16 mouse cellular contexts compared by ENCODE assay signal in the genomic region with DNA sequence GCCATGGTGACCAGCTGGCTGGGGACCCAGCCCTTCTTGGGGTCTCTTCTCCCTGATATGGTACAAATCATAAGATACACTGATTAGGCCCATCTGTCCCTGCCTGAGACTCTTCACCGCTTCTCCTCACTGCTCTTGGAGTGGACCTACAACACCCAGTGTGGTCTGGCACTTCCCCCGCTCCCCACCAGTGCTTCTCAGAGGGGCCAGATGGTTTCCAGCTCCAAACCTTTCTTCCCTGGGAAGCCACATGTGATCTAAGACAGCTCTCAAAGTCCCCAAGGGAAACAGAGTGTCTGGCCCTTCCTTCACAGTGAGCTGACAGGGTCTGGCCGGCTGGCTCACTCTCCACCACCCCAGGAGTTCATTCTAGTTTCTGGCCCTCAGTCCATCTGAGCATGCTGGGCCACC. TPM values are rescaled to one million over a fixed set of nuclear protein-coding genes. Genes with fewer than 3 reads are reported as not detected.
A peak's percentile ranks its signal among the peaks of the same experiment; 100 is the strongest.
DNase-seq lines count a peak whose midpoint lies in the region; ATAC-seq lines count a peak whose summit lies in the region.
"Had no signal": no experiment of that assay in that cellular context is flagged by ENCODE, and none has a peak within 500 bp of the region (broad histone marks: within the 10 kb centered on the region; RNA-seq: fewer than 3 reads in every experiment).

No protein-coding gene starts in this region.

- H3K36me3 ChIP-seq in hindbrain, embryonic 10.5 days: no peaks in the 10 kb centered on the region
- H3K36me3 ChIP-seq in hindbrain, embryonic 13.5 days: no peaks in the 10 kb centered on the region
- H3K36me3 ChIP-seq in hindbrain, embryonic 14.5 days (replicated peaks; ENCODE audit: control insufficient read depth, insufficient read depth): no peaks in the 10 kb centered on the region
- H3K36me3 ChIP-seq in kidney, embryonic 16.5 days (ENCODE audit: insufficient read depth, low read length): no peaks in the 10 kb centered on the region
- H3K36me3 ChIP-seq: liver, embryonic 12.5 days had no signal

- H3K4me3 ChIP-seq in hindbrain, embryonic 10.5 days: no peak overlapping the region
- no peak overlapping the region for H3K4me3 ChIP-seq in hindbrain, embryonic 13.5 days
- no peak overlapping the region for H3K4me3 ChIP-seq in hindbrain, embryonic 14.5 days (replicated peaks; ENCODE audit: low read length)
- no peak overlapping the region for H3K4me3 ChIP-seq in kidney, embryonic 16.5 days (ENCODE audit: low read length)
- H3K4me3 ChIP-seq: liver, embryonic 12.5 days had no signal

- WGBS in hindbrain, embryonic 10.5 days: 58% methylated on average over 3 of the region's 3 CpGs
- WGBS in hindbrain, embryonic 13.5 days: 55% methylated on average over 3 of the region's 3 CpGs
- WGBS in hindbrain, embryonic 14.5 days: 45% methylated on average over 3 of the region's 3 CpGs
- 45% methylated on average over 3 of the region's 3 CpGs for WGBS in kidney, embryonic 16.5 days

- no peak overlapping the region for H3K4me2 ChIP-seq in hindbrain, embryonic 13.5 days
- no peak overlapping the region for H3K4me2 ChIP-seq in hindbrain, embryonic 14.5 days (replicated peaks)
- H3K4me2 ChIP-seq in kidney, embryonic 16.5 days (replicated peaks; ENCODE audit: low read depth, low read length): no peak overlapping the region
- H3K4me2 ChIP-seq: liver, embryonic 12.5 days had no signal

- H3K9me3 ChIP-seq in hindbrain, embryonic 10.5 days: no peaks in the 10 kb centered on the region
- H3K9me3 ChIP-seq in hindbrain, embryonic 13.5 days: no peaks in the 10 kb centered on the region
- no peaks in the 10 kb centered on the region for H3K9me3 ChIP-seq in hindbrain, embryonic 14.5 days (ENCODE audit: control insufficient read depth, low read length)
- H3K9me3 ChIP-seq in kidney, embryonic 16.5 days (ENCODE audit: low read length): no peaks in the 10 kb centered on the region
- H3K9me3 ChIP-seq: liver, embryonic 12.5 days had no signal

- ATAC-seq in hindbrain, embryonic 13.5 days (ENCODE audit: low FRiP score): no peak
- ATAC-seq in hindbrain, embryonic 14.5 days (ENCODE audit: low FRiP score): peak; percentile 43; the same call in 1 of the 2 replicates
- no peak for ATAC-seq in kidney, embryonic 16.5 days (ENCODE audit: low FRiP score, low TSS enrichment)
- ATAC-seq: forebrain, embryonic 16.5 days; intestine, embryonic 16.5 days; liver, embryonic 12.5 days had no signal

- H3K9ac ChIP-seq in hindbrain, embryonic 13.5 days: no peak overlapping the region
- H3K9ac ChIP-seq in hindbrain, embryonic 14.5 days: no peak overlapping the region
- H3K9ac ChIP-seq in kidney, embryonic 16.5 days (replicated peaks; ENCODE audit: low read length): no peak overlapping the region
- H3K9ac ChIP-seq: liver, embryonic 12.5 days had no signal

- H3K27me3 ChIP-seq in hindbrain, embryonic 10.5 days (ENCODE audit: insufficient read depth, poor library complexity, severe bottlenecking): 0 out of 2 replicates have a peak, but pooled peaks cover 6% of the 10 kb centered on the region
- H3K27me3 ChIP-seq in hindbrain, embryonic 13.5 days: no peaks in the 10 kb centered on the region
- H3K27me3 ChIP-seq in hindbrain, embryonic 14.5 days (ENCODE audit: control insufficient read depth, insufficient read depth, low read length): no peaks in the 10 kb centered on the region
- no peaks in the 10 kb centered on the region for H3K27me3 ChIP-seq in kidney, embryonic 16.5 days (ENCODE audit: insufficient read depth, low read length)

- H3K4me1 ChIP-seq in hindbrain, embryonic 10.5 days (replicated peaks): peaks cover 37% of the 10 kb centered on the region
- H3K4me1 ChIP-seq in hindbrain, embryonic 13.5 days (replicated peaks): peaks cover 12% of the 10 kb centered on the region
- no peaks in the 10 kb centered on the region for H3K4me1 ChIP-seq in hindbrain, embryonic 14.5 days (replicated peaks; ENCODE audit: control insufficient read depth, insufficient read depth, low read length)
- peaks cover 2% of the 10 kb centered on the region; the same call in 1 of the 2 replicates for H3K4me1 ChIP-seq in kidney, embryonic 16.5 days (ENCODE audit: insufficient read depth, low read length)

- H3K27ac ChIP-seq in hindbrain, embryonic 10.5 days: peak overlapping the region; percentile 72
- no peak overlapping the region for H3K27ac ChIP-seq in hindbrain, embryonic 13.5 days
- no peak overlapping the region for H3K27ac ChIP-seq in hindbrain, embryonic 14.5 days
- H3K27ac ChIP-seq in kidney, embryonic 16.5 days (ENCODE audit: low read length): no peak overlapping the region
- H3K27ac ChIP-seq: liver, embryonic 12.5 days had no signal

- DNase-seq in hindbrain, embryonic 10.5 days (ENCODE audit: low spot score): peak; percentile 25
- DNase-seq in brain, adult 2 months (ENCODE audit: low read depth, low spot score): peak; percentile 68
- peak; percentile 58 for DNase-seq in cerebellum, adult 8-10 months
- no peak for DNase-seq in hindbrain, embryonic 14.5 days (ENCODE audit: low spot score)
- no peak for DNase-seq in urinary bladder, postnatal 10 days (ENCODE audit: low spot score)
- DNase-seq in gastrocnemius, postnatal 4 days (ENCODE audit: low spot score in 2 of 2): no peak
- DNase-seq: gastrocnemius, postnatal 10 days; heart, postnatal 10 days; kidney, postnatal 25 days had no signal

RNA-seq across cellular contexts. Expression of gene Ankdd1a, which starts 5.1 kb away (rescaled TPM):
- 0.11 TPM in 1 of 2 replicates, not detected in the other for polyA plus RNA-seq in hindbrain, embryonic 10.5 days (2016; fragmentation: Nextera tagmentation; extraction: Ambion mirVana)
- 0.51 and 0.75 TPM in 2 replicates for polyA plus RNA-seq in hindbrain, embryonic 13.5 days (2015; fragmentation: Nextera tagmentation; extraction: Ambion mirVana)
- 0.38 and 1.0 TPM in 2 replicates for polyA plus RNA-seq in hindbrain, embryonic 14.5 days (2014; fragmentation: Nextera tagmentation; extraction: Ambion mirVana)
- not detected for total RNA-seq in gastrocnemius, postnatal 4 days (2021)
- polyA plus RNA-seq in kidney, embryonic 16.5 days (2015; fragmentation: Nextera tagmentation; extraction: Ambion mirVana): not detected in 2 replicates
- total RNA-seq: gastrocnemius, postnatal 10 days; megakaryocyte, adult 5-6 weeks had no signal
- polyA plus RNA-seq: intestine, embryonic 16.5 days; liver, embryonic 12.5 days; lung, embryonic 16.5 days had no signal

RNA-seq across cellular contexts. Expression of gene Spg21, which starts 54.1 kb away (rescaled TPM):
- polyA plus RNA-seq in hindbrain, embryonic 10.5 days (2016; fragmentation: Nextera tagmentation; extraction: Ambion mirVana): 98.2 and 102 TPM in 2 replicates
- polyA plus RNA-seq in hindbrain, embryonic 13.5 days (2015; fragmentation: Nextera tagmentation; extraction: Ambion mirVana): 136 and 144 TPM in 2 replicates
- 126 and 133 TPM in 2 replicates for polyA plus RNA-seq in hindbrain, embryonic 14.5 days (2014; fragmentation: Nextera tagmentation; extraction: Ambion mirVana)
- total RNA-seq in gastrocnemius, postnatal 4 days (2021): 10 to 100 TPM; 72.6 to 85.4 TPM
- polyA plus RNA-seq in kidney, embryonic 16.5 days (2015; fragmentation: Nextera tagmentation; extraction: Ambion mirVana): 112 and 121 TPM in 2 replicates

Comparison
In these comparisons a context has a peak if more than half of its experiments do, and no peak if none do; other contexts are left out.
1. DNase-seq: peak in hindbrain, embryonic 10.5 days (single experiment), brain, adult 2 months (single experiment) and cerebellum, adult 8-10 months (single experiment); none in hindbrain, embryonic 14.5 days (single experiment), urinary bladder, postnatal 10 days (single experiment) and gastrocnemius, postnatal 4 days (0 of 2).